Mouse (Mus musculus) lung, adult 2 months (tissue): ENCODE measurements around the gene Dgka. TPM values are rescaled to one million over a fixed set of nuclear protein-coding genes. Genes with fewer than 3 reads are reported as not detected.
A peak's percentile ranks its signal among the peaks of the same experiment; 100 is the strongest.

Experiments used
- DNase-seq: peaks from one replicate; pipeline ENCODE4 v3.0.0; 2022
- H3K4me1 ChIP-seq: fragments of 200-500 bp; 2 replicates; pipeline ENCODE4 v1.6.1; 2011; ENCODE audit warnings: low read length; ENCODE audit not compliant: control insufficient read depth, insufficient read depth
- H3K4me3 ChIP-seq: fragments of 200-500 bp; replicated peaks from 2 replicates; pipeline ENCODE3; 2011; ENCODE audit warnings: low read depth, mild to moderate bottlenecking, control low read depth, low read length; ENCODE audit errors: extremely low read depth
- CTCF ChIP-seq: fragments of 200-500 bp; IDR thresholded peaks from 2 replicates; pipeline ENCODE4 v1.5.1; 2011; ENCODE audit warnings: mild to moderate bottlenecking, low read length, control low read depth; ENCODE audit not compliant: insufficient read depth
- POLR2A ChIP-seq: fragments of 200-500 bp; IDR thresholded peaks from 2 replicates; pipeline ENCODE4 v1.6.1; 2011; ENCODE audit warnings: low read depth, mild to moderate bottlenecking, control low read depth, low read length, borderline replicate concordance; ENCODE audit errors: extremely low read depth
- WGBS: fragments of 180-500 bp; shearing (Covaris S2); methylation state at CpG from one replicate; pipeline ENCODE4 v1.1.7; 2018; 5-methylcytosine and 5-hydroxymethylcytosine counted together
- polyA plus RNA-seq: library from polyadenylated mRNA; depleted of rRNA; stranded (reverse); fragments of >200 nt; gene quantifications from 2 replicates; pipeline ENCODE4 v1.2.3, GENCODE M21; 2012; rRNA removed

Dgka gene
- polyA plus RNA-seq, 1 experiment: 53.7 TPM

DNA sequence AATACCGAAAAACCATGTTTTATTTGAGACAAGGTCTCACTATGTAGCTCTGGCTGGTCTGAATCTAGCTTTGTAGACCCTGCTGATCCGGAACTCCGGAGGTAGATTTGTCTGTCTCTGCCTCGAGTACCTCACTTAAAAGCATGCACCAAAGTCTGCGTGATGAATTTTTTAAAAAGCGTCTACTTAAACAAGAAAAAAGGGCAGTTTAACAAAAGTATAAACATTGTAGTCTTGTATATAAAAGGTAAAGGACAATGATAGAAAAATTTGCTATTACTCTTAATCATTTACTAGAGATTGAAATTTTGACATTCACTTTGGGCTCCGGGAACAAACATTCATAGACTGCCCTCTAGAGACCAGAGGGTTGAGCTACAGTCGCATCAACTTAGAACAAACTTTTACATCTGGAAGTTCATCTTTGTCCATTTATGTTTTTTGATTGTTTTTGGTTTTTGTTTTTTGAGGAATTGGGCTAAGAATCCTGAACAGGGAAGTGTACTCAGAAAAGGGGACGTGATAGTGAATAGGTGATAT, 70.1 kb downstream of the Dgka start:
- peak overlapping the region; percentile 63 for H3K4me3 ChIP-seq
- 2% methylated on average over 9 of the region's 9 CpGs for WGBS
- TF ChIP-seq POLR2A (no peak), CTCF (peak; percentile 28; the same call in 1 of the 2 replicates)
- peaks cover 2% of the 10 kb centered on the region; the same call in 1 of the 2 replicates for H3K4me1 ChIP-seq
- DNase-seq: no peak

DNA sequence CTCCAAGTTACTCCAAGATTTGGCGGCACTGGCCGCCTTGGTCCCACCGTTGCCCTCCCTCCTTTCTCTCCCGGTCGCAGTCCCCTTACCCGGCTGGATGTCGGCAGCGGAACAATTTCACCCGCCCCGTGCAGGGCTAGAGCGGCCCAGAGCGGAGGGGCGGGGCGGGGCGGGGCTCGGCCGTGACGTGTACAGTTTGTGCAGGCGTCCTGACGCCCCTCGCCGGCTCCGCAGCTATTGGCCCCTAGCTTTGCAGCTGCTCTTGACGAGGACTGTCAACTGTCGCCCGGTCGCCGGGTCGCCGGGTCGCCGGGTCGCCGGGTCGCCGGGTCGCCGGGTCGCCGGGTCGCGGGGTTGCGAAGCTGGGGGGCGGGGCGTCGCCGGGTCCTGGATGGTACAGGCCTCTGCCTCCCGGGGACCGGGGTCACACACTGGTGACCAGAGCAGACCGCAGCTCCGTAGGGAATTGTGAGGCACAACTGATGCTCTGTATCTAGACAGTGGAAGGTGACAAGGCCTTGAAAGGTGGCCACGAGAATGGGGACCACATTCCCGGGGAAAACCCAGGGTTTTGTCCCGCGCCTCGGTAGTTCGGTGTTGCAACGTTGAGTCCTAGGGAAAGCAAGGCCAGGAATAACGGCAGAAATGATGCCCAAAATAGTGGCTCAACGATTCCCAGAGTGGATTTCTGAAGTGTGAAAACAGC, 70.7 kb downstream of the Dgka start, which contains the start of gene Suox:
Gene Suox (minus strand): TSS at position 311 of the 706 bp plus-strand sequence.
- H3K4me3 ChIP-seq: peak within 1 kb of the TSS; percentile 63
- TF ChIP-seq POLR2A: peak; percentile 51; the same call in 1 of the 2 replicates
- no peak for TF ChIP-seq CTCF
- peaks cover 2% of the 10 kb centered on the region; the same call in 1 of the 2 replicates for H3K4me1 ChIP-seq
- DNase-seq: peak; percentile 88
- under 1% methylated on average over 58 of the region's 60 CpGs for WGBS

DNA sequence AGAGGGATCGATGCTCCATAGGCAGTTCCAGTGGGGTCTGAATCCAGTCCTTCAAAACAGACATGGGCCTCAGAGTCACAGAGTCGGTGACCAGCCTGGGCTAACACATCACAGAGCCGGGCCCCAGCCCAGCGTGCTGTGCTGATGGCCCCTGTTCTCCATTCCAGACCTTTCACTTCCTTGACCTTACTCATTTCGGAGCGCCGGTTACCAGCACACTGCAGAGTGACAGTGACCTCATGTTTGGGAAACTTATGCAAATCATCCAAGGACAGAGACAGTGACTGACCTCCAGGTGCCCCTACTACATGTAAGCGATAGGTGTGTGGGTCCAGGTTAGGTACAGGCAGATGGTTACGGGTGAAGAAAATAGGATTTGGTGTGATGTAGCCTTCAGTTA, 73.5 kb downstream of the Dgka start:
- TF ChIP-seq CTCF: no peak
- TF ChIP-seq POLR2A: no peak
- Histone ChIP-seq H3K4me1 (peaks cover 2% of the 10 kb centered on the region; the same call in 1 of the 2 replicates), H3K4me3 (no peak overlapping the region)
- DNase-seq: no peak
- 94% methylated on average over 9 of the region's 9 CpGs for WGBS

Other genes starting within 250 kb of the Dgka start
- 1.9 and 2.0 TPM in 2 replicates for gene Myl6b, start 246.2 kb downstream of the Dgka start, polyA plus RNA-seq
- gene Esyt1, start 219.0 kb downstream of the Dgka start, polyA plus RNA-seq: 94.9 and 97.2 TPM in 2 replicates
- gene Zc3h10, start 197.1 kb downstream of the Dgka start, polyA plus RNA-seq: 13.2 and 15.1 TPM in 2 replicates
- gene Rpl41, start 195.6 kb downstream of the Dgka start, polyA plus RNA-seq: 1,224 and 1,373 TPM in 2 replicates
- gene Pa2g4, start 178.9 kb downstream of the Dgka start, polyA plus RNA-seq: 13.7 and 23.9 TPM in 2 replicates
- 20.0 and 24.9 TPM in 2 replicates for gene Erbb3, start 155.2 kb downstream of the Dgka start, polyA plus RNA-seq
- 421 and 530 TPM in 2 replicates for gene Rps26, start 118.1 kb downstream of the Dgka start, polyA plus RNA-seq
- 2.7 and 4.4 TPM in 2 replicates for gene Ikzf4, start 98.9 kb downstream of the Dgka start, polyA plus RNA-seq
- 8.9 and 15.3 TPM in 2 replicates for gene Suox, start 70.8 kb downstream of the Dgka start, polyA plus RNA-seq
- 80.0 and 109 TPM in 2 replicates for gene Rab5b, start 48.6 kb downstream of the Dgka start, polyA plus RNA-seq
- gene Pmel, start 40.7 kb downstream of the Dgka start, polyA plus RNA-seq: 0.36 and 0.51 TPM in 2 replicates
- gene Cdk2, start 39.8 kb downstream of the Dgka start, polyA plus RNA-seq: 11.4 and 17.3 TPM in 2 replicates
- 15.9 and 22.4 TPM in 2 replicates for gene Pym1, start 3.0 kb upstream of the Dgka start, polyA plus RNA-seq
- gene Mmp19, start 46.1 kb upstream of the Dgka start, polyA plus RNA-seq: 10.0 and 10.3 TPM in 2 replicates
- 14.8 and 22.7 TPM in 2 replicates for gene Dnajc14, start 59.2 kb upstream of the Dgka start, polyA plus RNA-seq
- gene Tmem198b, start 59.5 kb upstream of the Dgka start, polyA plus RNA-seq: 18.3 and 20.6 TPM in 2 replicates
- 3.4 and 9.9 TPM in 2 replicates for gene Sarnp, start 72.5 kb upstream of the Dgka start, polyA plus RNA-seq
- 47.5 and 64.6 TPM in 2 replicates for gene Ormdl2, start 76.8 kb upstream of the Dgka start, polyA plus RNA-seq
- gene Gdf11, start 146.9 kb upstream of the Dgka start, polyA plus RNA-seq: 0.45 and 0.99 TPM in 2 replicates
- 110 and 132 TPM in 2 replicates for gene Cd63, start 156.1 kb upstream of the Dgka start, polyA plus RNA-seq
- gene Rdh5, start 178.0 kb upstream of the Dgka start, polyA plus RNA-seq: 20.1 and 20.3 TPM in 2 replicates
- gene Bloc1s1, start 179.2 kb upstream of the Dgka start, polyA plus RNA-seq: 171 and 192 TPM in 2 replicates
- gene Itga7, start 189.0 kb upstream of the Dgka start, polyA plus RNA-seq: 31.5 and 37.6 TPM in 2 replicates
- gene Mettl7b, start 216.1 kb upstream of the Dgka start, polyA plus RNA-seq: 0.66 and 0.77 TPM in 2 replicates
- not detected in 2 replicates for gene Olfr9, start 244.6 kb upstream of the Dgka start, polyA plus RNA-seq